Mouse (Mus musculus) C2C12 (cell line): ENCODE results near the gene Olfr692. TPM values are rescaled to one million over a fixed set of nuclear protein-coding genes. Genes with fewer than 3 reads are reported as not detected.
A peak's percentile ranks its signal among the peaks of the same experiment; 100 is the strongest.
"Not testable (repeated sequence)": the region's sequence is repeated elsewhere in the genome, so short reads cannot be mapped to it uniquely, and the experiment has no call there.

Experiments used
- H3K27me3 ChIP-seq: one replicate; pipeline ENCODE4 v1.6.1; 2011; ENCODE audit not compliant: control insufficient read depth, insufficient read depth, insufficient read length
- H3K36me3 ChIP-seq: one replicate; pipeline ENCODE4 v1.6.1; 2011; ENCODE audit not compliant: control insufficient read depth, insufficient read depth
- H3K4me3 ChIP-seq: one replicate; pipeline ENCODE4 v1.5.1; 2011; ENCODE audit warnings: mild to moderate bottlenecking, control low read depth; ENCODE audit not compliant: poor library complexity, insufficient read depth, severe bottlenecking
- H3K79me2 ChIP-seq: one replicate; pipeline ENCODE4 v1.6.1; 2011; ENCODE audit not compliant: control insufficient read depth, insufficient read depth
- H3K79me3 ChIP-seq: one replicate; pipeline ENCODE4 v1.6.1; 2011; ENCODE audit warnings: low read depth, control low read depth
- H3ac ChIP-seq: one replicate; pipeline ENCODE3; 2011; ENCODE audit warnings: low read depth; ENCODE audit not compliant: control insufficient read depth, insufficient read length
- CEBPB ChIP-seq: IDR thresholded peaks from one replicate; pipeline ENCODE4 v1.6.1; 2011; ENCODE audit warnings: low read depth, mild to moderate bottlenecking, control low read depth, moderate library complexity
- CTCF ChIP-seq: IDR thresholded peaks from one replicate; pipeline ENCODE4 v1.5.1; 2011; ENCODE audit not compliant: control insufficient read depth, insufficient read depth, insufficient read length
- FOSL1 ChIP-seq: IDR thresholded peaks from one replicate; pipeline ENCODE4 v1.8.0; 2011; ENCODE audit warnings: mild to moderate bottlenecking, low read length; ENCODE audit not compliant: poor library complexity, insufficient read depth, severe bottlenecking
- MAX ChIP-seq: IDR thresholded peaks from one replicate; pipeline ENCODE4 v1.6.1; 2011; ENCODE audit warnings: mild to moderate bottlenecking, control low read depth
- MYOD1 ChIP-seq: IDR thresholded peaks from one replicate; pipeline ENCODE4 v1.6.1; 2011; ENCODE audit warnings: low read depth; ENCODE audit not compliant: control insufficient read depth, insufficient read length
- MYOG ChIP-seq: IDR thresholded peaks from one replicate; pipeline ENCODE4 v1.6.1; 2011; ENCODE audit not compliant: control insufficient read depth, insufficient read length; ENCODE audit errors: extremely low read depth
- USF1 ChIP-seq: IDR thresholded peaks from one replicate; pipeline ENCODE4 v1.6.1; 2011; ENCODE audit warnings: low read depth, mild to moderate bottlenecking, control low read depth, moderate library complexity
- polyA plus RNA-seq: library from polyadenylated mRNA; unstranded; fragments of >200 nt; fragmentation: generic; extraction: Trizol; gene quantifications from one replicate; pipeline ENCODE4 v1.2.1, GENCODE M21; 2012; ENCODE audit warnings: missing spikeins

Olfr692 gene
- polyA plus RNA-seq, 1 experiment: not detected

GRCm38 (mm10) chr7:105411874-105412632, 44.0 kb downstream of the Olfr692 start:
- H3K4me3 ChIP-seq, H3K27me3 ChIP-seq, H3ac ChIP-seq, H3K79me2 ChIP-seq, H3K79me3 ChIP-seq, H3K36me3 ChIP-seq: not testable (repeated sequence)
- TF ChIP-seq CTCF: peak; percentile 60

GRCm38 (mm10) chr7:105414385-105414784, 46.4 kb downstream of the Olfr692 start:
- Histone ChIP-seq H3K79me2 (no peaks in the 10 kb centered on the region), H3ac (no peak overlapping the region), H3K36me3 (no peaks in the 10 kb centered on the region), H3K4me3 (no peak overlapping the region), H3K79me3 (no peaks in the 10 kb centered on the region), H3K27me3 (no peaks in the 10 kb centered on the region)
- TF ChIP-seq CEBPB (no peak), CTCF (no peak), MYOG (no peak), MYOD1 (no peak), USF1 (no peak), FOSL1 (no peak), MAX (no peak)

GRCm38 (mm10) chr7:105416529-105416928, 48.5 kb downstream of the Olfr692 start:
- H3K79me3 ChIP-seq: no peaks in the 10 kb centered on the region
- no peaks in the 10 kb centered on the region for H3K27me3 ChIP-seq
- no peak overlapping the region for H3K4me3 ChIP-seq
- H3K36me3 ChIP-seq: no peaks in the 10 kb centered on the region
- no peaks in the 10 kb centered on the region for H3K79me2 ChIP-seq
- no peak for TF ChIP-seq MYOG
- no peak for TF ChIP-seq CEBPB
- TF ChIP-seq MAX: no peak
- no peak for TF ChIP-seq CTCF
- TF ChIP-seq FOSL1: no peak
- TF ChIP-seq MYOD1: no peak
- TF ChIP-seq USF1: no peak
- H3ac ChIP-seq: no peak overlapping the region

- no peak overlapping the region for H3ac ChIP-seq
- H3K4me3 ChIP-seq: no peak overlapping the region
- no peak for TF ChIP-seq MYOD1
- TF ChIP-seq MYOG: no peak
- H3K79me2 ChIP-seq: no peaks in the 10 kb centered on the region
- no peaks in the 10 kb centered on the region for H3K27me3 ChIP-seq
- no peaks in the 10 kb centered on the region for H3K79me3 ChIP-seq
- no peaks in the 10 kb centered on the region for H3K36me3 ChIP-seq
Measured at GRCm38 (mm10) chr7:105418106-105418505, 50.1 kb downstream of the Olfr692 start.

Other genes starting within 250 kb of the Olfr692 start
- not detected for gene Olfr683, start 221.2 kb upstream of the Olfr692 start, polyA plus RNA-seq
- not detected for gene Olfr684, start 204.6 kb upstream of the Olfr692 start, polyA plus RNA-seq
- gene Olfr685, start 182.2 kb upstream of the Olfr692 start, polyA plus RNA-seq: not detected
- gene Olfr686, start 160.7 kb upstream of the Olfr692 start, polyA plus RNA-seq: not detected
- not detected for gene Olfr688, start 80.1 kb upstream of the Olfr692 start, polyA plus RNA-seq
- not detected for gene Olfr689, start 57.1 kb upstream of the Olfr692 start, polyA plus RNA-seq
- not detected for gene Olfr690, start 34.1 kb upstream of the Olfr692 start, polyA plus RNA-seq
- gene Olfr691, start 26.0 kb upstream of the Olfr692 start, polyA plus RNA-seq: not detected
- not detected for gene Gm5901, start 6.8 kb downstream of the Olfr692 start, polyA plus RNA-seq
- gene Fam160a2, start 31.8 kb downstream of the Olfr692 start, polyA plus RNA-seq: 16.0 TPM
- not detected for gene Cnga4, start 36.3 kb downstream of the Olfr692 start, polyA plus RNA-seq
- not detected for gene Cckbr, start 57.5 kb downstream of the Olfr692 start, polyA plus RNA-seq
- gene Cavin3, start 114.1 kb downstream of the Olfr692 start, polyA plus RNA-seq: 83.7 TPM
- gene Smpd1, start 186.1 kb downstream of the Olfr692 start, polyA plus RNA-seq: 27.9 TPM
- gene Apbb1, start 213.4 kb downstream of the Olfr692 start, polyA plus RNA-seq: 22.4 TPM
- 0.22 TPM for gene Hpx, start 231.9 kb downstream of the Olfr692 start, polyA plus RNA-seq